Mouse (Mus musculus) urinary bladder, postnatal 36 days (tissue): ENCODE measurements around the gene Retreg3.
"Not testable (repeated sequence)": the region's sequence is repeated elsewhere in the genome, so short reads cannot be mapped to it uniquely, and the experiment has no call there.

Source experiments
- DNase-seq, 2 experiments: peaks; one replicate each; pipeline ENCODE4 v3.0.0; 2022; ENCODE audit warnings: low spot score in 2 of 2, mixed read lengths in 1 of 2

The Retreg3 gene

GRCm38 (mm10) chr11:101119761-101120544 is at the start of gene Retreg3, which contains the start of gene Tubg1:
Gene Retreg3, minus strand, starts transcription at chr11:101119893.
Gene Tubg1, plus strand, starts transcription at chr11:101119938.
- peak; percentile 98 for DNase-seq

- DNase-seq: no peak
These were observed 48.7 kb upstream of the Retreg3 start for GRCm38 (mm10) chr11:101168301-101168980.

- no peak for DNase-seq
These were observed 48.2 kb upstream of the Retreg3 start for GRCm38 (mm10) chr11:101167963-101168300.

- no peak for DNase-seq
These were observed 47.7 kb upstream of the Retreg3 start for GRCm38 (mm10) chr11:101167211-101167962.

DNA sequence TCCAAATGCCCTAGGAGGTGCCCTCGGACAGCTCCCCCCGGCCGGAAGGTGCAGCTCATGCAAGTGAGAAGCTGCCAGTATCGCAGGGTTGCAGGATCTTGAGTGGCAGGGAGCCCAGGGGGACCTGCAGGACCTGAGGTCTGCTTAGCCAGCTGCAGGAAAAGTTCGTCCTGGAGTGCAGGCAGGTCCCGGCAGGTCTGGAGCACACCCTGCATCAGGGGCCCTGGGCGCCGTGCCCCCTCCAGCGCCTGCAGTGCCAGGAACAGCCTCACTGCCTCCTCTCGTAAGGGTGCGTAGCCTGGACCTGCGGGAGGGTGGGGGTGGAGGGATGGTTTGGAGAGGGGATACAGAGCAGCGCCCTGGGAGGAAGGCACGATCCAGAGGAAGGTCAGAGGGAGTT is 46.7 kb upstream of the Retreg3 start:
- no peak for DNase-seq

GRCm38 (mm10) chr11:101164677-101165580 is 45.2 kb upstream of the Retreg3 start:
- DNase-seq: no peak

DNA sequence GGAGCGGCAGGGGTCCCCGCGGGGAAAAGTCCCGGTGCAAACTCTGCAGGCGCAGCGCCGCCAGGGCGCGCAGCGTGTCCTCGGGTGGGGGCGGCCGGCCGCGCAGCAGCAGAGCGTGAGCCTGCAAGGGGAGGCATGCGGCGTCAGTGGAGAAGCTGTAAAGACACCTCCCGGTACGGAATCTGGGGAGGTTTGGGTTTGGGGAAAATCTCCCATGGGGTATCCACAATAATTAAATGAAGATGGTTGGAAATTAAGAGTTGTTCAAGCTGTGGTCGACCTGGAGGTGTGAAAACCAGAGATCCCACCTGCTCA is 44.6 kb upstream of the Retreg3 start:
- DNase-seq: no peak

- no peak for DNase-seq
These were observed 44.0 kb upstream of the Retreg3 start for GRCm38 (mm10) chr11:101163476-101164350.

DNA sequence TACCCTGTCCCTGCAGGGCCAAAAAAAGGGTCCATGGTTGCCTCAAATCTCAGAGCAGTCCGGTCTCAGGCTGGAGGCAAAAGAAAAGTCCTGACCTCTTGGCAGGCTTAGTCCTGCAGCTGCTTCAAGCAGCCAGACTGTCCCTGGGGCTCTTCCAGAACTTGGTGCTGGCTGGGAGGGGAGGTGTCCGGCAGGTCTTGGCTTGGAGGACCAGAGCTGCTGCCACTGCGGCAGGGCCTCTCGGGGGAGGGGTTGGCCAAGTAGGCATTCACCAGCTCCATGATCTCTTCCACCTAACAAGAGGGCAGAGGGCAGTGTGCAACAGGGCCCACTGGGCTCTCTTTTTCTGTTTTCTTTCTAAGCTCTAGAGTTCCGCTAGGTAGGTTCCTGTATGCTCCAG is 43.1 kb upstream of the Retreg3 start:
- peak in 1 of 2 experiments; percentile 77 for DNase-seq

GRCm38 (mm10) chr11:101162301-101162700 is 42.6 kb upstream of the Retreg3 start:
- no peak for DNase-seq

GRCm38 (mm10) chr11:101161551-101161950 is 41.9 kb upstream of the Retreg3 start:
- no peak for DNase-seq

GRCm38 (mm10) chr11:101160981-101161505 is 41.4 kb upstream of the Retreg3 start:
- DNase-seq: not testable (repeated sequence)

GRCm38 (mm10) chr11:101160151-101160550 is 40.5 kb upstream of the Retreg3 start:
- DNase-seq: not testable (repeated sequence)

DNA sequence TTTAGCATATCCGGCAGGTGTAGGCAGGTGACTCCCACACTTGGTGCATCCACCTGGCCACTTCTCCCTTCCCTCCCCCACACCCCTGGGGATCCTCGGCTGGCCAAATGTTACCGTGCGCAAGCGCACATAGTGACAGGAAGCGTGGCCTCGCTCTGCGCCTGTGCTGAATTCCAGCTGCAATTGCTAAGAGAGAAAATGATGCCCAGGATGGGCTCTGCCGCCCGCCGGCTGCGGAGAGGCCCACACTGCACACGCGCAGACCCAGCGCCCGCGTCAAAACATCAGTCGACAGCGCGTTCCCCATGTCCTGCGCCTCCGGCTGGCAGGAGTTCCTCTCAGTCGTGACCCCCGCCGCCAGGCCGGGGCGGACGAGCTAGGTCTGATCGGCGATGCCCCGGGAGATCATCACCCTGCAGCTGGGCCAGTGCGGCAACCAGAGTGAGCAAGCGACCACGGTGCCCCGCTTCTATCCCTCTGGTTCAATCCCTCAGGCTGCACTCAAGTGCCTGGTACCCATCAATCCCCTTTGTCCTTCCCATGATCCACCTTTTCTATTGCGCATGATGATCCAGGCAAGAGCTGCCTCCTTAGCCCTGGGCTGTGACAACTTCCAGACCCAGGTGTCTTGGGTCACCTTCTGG is 36.2 kb upstream of the Retreg3 start, which contains the start of gene Tubg2:
Gene Tubg2 (plus strand): TSS at position 180 of the 644 bp plus-strand sequence.
- no peak for DNase-seq

DNA sequence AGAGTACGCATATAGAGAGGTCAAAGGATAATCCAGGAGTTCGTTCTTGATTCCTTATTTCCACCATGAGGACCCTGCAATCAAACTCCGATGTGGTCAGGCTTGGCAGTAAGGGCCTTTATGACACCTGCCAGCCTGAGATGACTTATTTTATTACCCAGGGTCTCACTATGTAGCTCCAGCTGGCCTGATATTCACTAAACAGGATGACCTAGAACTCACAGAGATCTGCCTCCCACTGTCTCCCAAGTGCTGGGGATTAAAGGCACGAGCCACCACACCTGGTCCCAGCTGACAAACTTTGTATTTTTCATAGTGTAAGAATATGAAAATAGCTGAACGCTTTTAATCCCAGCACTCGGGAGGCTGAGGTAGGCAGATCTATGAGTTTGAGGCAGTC is 35.5 kb upstream of the Retreg3 start:
- DNase-seq: no peak

DNA sequence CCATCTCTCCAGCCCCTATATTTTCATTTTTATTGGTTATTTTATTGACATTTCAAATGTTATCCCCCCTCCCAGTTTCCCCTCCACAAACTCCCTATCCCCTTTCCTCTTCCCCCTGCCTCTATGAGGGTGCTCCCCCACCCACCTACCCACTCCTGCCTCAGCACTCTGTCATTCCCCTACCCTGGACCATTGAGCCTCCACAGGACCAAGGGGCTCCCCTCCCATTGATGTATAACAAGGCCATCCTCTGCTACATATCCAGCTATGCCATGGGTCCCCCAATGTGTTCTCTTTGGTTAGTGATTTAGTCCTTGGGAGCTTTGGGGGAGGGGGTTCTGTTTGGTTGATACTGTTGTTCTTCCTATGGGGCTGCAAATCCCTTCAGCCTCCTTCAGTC is 35.0 kb upstream of the Retreg3 start:
- DNase-seq: no peak

DNA sequence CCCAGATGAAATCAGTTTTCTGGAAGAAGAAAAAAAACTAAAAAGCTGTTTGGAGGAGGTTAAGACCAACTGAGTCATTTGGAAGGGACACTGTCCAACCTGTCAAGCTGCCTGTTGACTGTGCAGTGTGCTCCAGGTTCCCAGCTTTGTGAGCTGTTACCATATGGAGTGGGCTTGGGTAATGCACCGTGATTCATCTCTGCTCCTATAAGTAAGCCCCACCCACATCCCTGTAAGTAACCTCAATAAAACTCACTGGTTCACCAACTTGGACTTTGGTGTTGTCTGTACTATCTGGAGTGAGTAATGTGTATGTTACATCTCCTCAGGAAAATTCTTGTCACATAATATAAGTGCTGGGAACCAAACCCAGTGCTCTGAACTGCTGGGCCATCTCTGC is 33.1 kb upstream of the Retreg3 start:
- DNase-seq: no peak

DNA sequence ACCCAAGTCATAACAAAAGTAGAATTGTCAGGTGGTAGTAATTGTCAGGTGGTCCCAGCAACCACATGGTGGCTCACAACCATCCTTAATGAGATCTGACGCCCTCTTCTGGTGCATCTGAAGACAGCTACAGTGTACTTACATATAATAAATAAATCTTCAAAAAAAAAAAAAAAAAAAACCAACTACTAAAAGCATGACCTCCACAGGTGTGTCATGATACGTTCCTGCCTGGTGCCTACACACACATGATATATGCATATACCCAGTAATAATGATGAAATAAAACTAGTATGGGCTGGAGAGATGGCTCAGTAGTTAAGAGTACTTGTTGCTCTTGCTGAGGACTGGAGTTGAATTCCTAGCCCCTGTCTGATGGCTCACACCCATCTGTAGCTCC is 31.4 kb upstream of the Retreg3 start:
- no peak for DNase-seq

DNA sequence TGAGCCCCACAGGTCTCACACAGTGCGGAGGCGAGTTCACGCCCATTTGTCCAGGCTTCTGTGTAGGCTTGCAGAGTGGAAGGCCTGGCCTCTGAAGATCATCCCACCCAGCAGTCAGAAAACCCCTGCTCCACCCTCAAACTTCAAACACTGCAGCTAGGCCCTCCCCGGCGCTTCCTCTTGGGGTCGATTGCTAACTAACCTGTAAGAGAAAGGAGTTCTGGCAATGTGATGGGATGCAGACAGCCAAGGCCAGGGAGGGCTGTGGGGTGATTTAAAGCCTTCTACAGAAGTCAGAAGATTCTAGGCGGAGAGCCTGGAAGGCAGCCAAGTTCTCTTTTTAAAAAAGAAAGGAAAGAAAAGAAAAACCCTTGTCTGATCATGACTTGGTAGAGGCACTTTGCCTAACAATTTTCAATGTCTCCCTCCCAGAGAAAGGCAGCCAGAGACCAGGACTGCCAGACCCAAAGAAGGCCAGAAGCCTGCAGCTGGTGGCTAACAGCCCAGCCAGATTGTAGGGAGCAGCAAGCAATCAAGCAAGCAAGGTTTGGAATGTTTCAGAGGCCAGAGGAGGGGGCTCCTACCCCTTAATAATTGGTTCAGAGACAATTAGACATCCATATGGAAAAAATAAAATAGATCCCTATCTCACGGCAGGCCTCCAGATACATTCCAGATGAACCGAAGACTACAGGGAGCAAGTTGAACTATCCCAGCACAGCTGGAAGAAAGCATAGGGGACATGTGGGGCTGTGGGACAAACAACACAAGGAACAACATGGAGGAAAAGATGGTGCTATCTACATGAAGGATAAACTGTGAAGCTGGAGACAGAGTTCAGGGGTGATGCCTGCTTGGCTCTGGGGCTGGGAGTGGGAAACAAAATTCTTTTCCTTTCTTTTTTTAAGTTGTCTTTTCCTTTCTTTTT is 29.7 kb upstream of the Retreg3 start:
- DNase-seq: peak in 1 of 2 experiments; percentile 11
